Mouse (Mus musculus): ENCODE measurements at regions not wholly inside any gene's neighbourhood (a gene's known extent, or its start where the extent isn't known, plus 50 kb on each side); places are given as distances from the start of the nearest gene placed in this dataset.

DNA sequence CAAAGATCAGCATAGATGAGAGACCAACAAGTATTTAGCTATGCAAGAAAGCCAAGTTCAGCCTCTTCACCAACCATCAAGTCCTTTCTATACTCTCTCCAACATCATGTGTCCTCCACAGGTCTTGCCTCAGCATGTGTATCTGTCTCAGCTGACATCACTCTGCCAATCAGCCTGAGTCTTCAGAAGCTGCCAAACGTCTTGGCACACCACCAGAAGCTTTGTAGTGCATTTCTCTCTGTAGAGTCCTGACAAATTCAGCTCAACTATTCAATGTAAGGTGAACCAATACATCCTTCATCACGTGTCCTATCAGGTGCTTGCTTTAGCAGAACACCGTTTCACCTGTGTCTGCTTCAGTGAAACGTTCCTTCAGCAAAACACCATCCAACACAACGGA lies 462.4 kb upstream of the Kazn start:
- intact Hi-C loops (cut with DNase I), result no loop called here
- DNase-seq (ENCODE audit: low spot score in 2 of 2), result no peak

DNA sequence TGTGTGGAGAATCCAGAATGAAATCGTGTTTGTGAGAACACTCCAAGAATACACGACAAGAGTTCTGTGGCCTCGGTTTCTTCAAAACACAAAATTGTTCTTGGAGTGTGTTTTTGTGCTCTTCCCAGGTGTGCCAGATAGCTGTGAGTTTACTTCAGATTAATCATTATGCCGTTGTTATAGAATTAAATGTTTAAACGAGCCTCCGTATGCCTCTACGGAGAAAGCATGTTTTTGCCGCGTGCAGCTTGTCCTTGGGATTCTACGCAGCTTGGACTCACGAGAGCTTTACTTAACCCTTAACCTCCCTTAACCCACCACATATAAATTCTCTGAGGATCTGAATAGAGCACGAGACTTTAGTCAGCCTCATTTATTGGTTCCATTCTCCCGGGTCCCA lies 455.7 kb upstream of the Kazn start:
- intact Hi-C loops (cut with DNase I), result no loop called here
- DNase-seq (ENCODE audit: low spot score in 2 of 2), result no peak

DNA sequence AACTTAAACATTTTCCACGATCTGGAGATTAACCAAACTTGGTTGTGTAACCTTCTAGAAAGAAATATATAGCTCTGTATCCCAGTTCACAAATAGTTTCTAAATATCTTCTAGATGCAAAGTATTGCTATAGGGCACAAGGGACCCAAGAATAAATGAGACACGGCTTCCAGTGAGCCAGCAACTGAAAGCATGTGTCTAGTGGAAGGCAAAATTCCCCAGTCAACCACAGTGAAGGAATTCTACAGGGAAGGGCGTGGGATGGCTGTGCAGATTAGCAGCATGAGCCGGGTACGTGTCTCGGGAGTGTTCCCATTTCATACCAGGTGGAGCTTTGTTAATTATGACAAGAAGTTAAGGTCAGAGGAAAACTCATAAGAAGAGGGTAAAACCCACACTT lies 449.0 kb upstream of the Kazn start:
- intact Hi-C loops (cut with DNase I), result no loop called here
- no peak for DNase-seq (ENCODE audit: low spot score in 2 of 2)

DNA sequence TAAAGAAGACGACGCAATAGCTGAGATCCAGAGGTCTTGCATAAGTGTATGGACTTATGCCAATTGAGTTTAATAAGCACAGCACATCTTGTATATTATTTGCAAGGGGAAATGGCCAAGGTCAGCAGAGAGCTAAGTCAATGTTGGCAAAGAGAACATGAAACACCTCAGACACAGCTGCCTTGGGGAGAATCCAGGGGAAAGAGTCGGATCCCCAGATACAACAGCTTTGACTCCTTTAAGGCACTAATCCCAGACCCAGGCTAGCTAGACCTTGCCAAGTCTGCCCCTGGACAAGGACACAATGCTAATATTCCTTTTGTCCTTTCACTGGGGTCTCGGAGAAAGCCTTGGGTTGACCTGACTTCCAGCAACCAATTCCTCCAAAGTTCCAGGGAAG lies 438.2 kb upstream of the Kazn start:
- no peak for DNase-seq (ENCODE audit: low spot score in 2 of 2)
- intact Hi-C loops (cut with DNase I), result no loop called here

DNA sequence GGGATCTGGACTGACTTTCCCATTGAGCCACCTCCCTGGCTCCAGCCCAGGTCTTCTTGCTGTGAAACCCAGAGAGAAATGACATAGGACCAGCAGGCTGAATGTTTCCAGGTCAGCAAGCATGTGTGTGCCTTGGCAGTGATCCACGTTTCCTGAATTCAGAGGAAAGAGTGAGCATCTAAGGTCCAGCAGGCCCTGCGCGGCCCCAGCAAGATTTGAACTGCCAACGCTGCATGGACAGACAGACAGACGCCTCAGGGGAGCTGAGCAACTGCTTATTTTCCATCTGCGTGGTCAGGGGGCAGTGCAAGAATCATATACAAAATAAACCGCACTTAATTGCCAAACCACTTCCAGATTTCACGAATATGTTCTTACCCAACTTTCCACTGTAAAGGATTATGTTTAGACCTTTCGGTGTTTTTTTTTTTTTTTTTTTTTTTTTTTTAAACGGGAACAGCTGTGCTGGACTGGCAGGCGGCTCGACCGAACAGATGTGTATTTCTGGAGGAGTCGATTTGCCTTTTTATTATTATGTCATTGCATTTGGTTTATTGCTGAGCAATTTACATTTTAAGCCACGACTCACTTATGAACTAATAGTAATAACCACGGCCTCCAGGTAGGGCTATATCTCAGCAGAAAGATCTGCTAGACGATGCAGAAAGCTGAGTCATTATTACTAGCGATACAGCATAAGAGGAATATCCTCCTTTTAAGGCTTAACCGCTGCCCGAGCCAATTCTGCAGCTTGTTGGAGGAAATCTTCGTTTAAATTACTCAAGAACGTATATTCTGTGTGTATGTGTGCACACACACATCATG lies 435.7 kb upstream of the Kazn start:
- DNase-seq (ENCODE audit: low spot score in 2 of 2), result no peak
- intact Hi-C loops (cut with DNase I), result no loop called here

DNA sequence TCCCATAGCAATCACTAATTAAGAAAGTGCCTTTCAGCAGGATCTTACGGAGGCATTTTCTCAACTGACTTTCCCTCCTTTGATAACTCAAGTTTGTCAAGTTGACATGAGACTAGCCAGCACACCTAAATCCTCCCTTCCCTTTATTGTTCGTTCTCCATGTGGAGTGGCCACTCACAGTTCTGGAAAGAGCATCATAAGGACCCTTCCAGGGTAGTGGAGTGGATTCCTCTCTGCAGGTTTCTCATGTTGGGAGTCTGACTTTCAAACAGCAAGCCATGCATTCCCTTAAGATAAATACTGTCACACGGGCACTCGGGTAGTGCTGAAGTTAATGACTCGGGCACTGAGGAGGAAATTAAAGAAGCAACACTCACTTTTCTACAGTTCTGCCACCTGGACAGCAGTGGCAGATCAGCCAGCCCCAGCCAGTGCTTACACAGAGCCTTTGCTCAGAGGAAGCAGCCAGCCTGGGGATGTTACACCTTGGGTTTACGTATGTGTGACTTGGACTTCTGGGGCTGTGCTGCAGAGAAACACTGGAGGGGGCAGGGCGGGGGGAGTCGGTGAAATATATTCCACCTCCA lies 432.8 kb upstream of the Kazn start:
- intact Hi-C loops (cut with DNase I), result no loop called here
- DNase-seq (ENCODE audit: low spot score in 2 of 2), result no peak

DNA sequence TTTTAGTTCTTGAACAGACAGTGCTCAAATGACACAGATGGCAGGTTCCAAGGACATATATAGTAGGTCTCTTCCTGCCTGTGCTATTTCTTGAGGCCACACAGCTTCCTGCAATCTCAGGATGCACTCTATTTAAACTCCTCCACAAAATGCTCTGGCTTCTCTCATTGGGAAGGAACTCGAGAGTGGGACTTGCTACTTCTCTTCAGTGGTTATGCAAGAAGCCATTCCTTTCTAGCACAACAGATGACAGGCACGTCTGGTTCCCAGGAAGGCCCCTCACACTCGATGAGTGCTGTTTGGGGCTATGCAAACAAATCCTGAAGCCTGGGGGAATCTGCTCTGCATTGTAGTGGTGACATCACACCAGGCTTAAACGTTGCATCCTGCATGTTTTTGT lies 425.6 kb upstream of the Kazn start:
- intact Hi-C loops (cut with DNase I), result no loop called here
- DNase-seq (ENCODE audit: low spot score in 2 of 2), result peak; percentile 15 to 29

DNA sequence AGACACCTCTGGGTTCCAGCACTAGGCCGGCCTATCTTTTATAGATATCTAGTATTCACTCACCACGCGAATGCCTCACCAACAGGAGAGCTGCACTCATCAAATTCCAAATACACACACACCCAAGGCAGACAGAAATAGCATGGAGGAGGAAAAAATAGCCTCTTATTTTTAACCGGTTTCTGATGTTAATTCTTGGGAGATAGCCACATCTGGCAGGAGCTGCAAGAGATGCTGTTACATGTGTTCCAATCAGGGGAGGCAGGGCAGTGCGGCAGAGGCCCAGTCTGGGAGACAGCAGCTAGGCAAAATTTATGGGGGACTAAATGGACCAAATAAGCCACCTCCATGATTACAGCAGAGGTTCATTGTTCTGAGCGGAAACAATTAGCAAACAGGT lies 419.0 kb upstream of the Kazn start:
- DNase-seq (ENCODE audit: low spot score in 2 of 2), result no peak
- intact Hi-C loops (cut with DNase I), result no loop called here

DNA sequence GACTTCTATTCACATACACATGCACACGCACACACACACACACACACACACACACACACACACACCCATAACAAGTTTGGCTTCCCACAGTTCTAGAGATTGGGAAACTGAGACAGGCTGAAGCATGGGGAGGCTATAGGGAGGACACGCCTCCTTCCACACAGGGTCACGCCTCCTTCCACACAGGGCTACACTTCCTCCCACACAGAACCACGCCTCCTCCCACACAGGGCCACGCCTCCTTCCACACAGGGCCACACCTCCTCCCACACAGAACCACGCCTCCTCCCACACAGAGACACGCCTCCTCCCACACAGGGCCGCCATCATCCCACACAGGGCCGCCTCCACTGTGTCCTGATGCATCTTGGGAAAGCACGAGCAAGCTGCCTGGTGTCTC lies 401.9 kb upstream of the Kazn start:
- DNase-seq (ENCODE audit: low spot score in 2 of 2), result no peak
- intact Hi-C loops (cut with DNase I), result no loop called here

DNA sequence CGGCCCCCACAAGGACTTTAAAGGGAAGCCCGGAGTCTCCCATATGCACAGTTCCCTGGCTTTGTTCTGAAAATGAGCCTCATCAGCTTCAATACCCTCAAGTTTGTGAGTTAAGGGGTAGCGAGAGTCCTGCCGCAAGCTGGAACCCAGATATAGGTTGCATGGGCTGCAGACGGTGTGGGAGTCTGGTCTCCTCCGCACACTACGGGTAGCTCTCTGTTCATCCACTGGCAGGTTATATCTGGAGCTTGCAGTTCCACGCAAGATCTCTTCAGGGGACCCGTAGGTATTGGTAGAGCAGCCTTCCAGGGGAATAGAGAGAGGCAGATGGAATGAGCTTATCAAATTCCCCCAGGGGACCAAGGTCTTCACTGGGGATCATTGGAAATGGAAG lies 400.1 kb upstream of the Kazn start:
- intact Hi-C loops (cut with DNase I), result no loop called here
- peak; percentile 14 to 21 for DNase-seq (ENCODE audit: low spot score in 2 of 2)

DNA sequence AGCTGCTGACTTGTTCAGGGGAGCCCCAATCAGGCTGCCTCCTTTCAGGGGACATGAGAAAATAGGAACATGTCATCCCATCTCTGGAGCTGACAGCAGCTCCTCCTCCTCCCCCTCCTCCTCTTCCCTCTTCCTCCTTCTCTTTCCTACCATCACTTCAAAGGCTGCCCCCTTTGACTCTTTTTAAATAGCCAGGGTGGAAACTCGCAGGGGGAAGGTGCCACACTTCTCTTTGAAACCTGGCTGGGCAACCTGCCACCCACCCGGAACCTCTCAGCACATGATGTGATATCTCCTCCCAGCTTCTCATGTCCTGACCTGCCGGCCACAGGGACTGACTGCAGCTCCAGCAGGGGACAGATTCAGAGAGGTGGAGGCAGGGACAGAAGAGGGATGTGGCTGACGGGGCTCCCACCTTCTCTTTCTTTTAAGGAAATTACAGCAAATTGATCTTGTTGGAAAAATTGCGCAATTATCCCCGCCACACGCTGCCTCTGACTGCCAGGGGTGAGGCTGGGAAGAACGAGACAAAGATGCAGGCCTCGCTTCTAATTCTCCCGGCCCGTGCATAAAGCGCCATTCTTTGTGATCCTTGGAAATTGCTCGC lies 399.6 kb upstream of the Kazn start:
- no peak for DNase-seq (ENCODE audit: low spot score in 2 of 2)
- intact Hi-C loops (cut with DNase I), result no loop called here

DNA sequence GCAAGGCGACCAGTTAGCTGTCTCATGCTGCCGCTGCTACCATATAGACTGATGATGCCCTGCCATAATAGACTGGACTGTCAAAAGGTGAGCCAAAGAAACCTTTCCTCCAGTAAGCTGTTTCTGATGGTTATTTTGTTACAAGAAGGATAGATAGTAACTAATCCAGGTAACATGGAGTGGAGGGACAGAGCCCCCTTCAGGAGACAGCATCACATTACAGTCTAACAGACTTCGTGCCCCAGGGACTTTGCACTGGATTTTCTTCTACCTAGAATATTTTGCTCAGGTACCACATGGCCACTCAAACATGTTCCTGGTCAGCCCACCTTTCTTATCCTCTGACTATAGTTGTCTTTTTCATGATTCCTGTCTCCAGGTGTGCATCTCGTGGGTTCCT lies 398.9 kb upstream of the Kazn start:
- DNase-seq (ENCODE audit: low spot score in 2 of 2), result no peak
- intact Hi-C loops (cut with DNase I), result no loop called here

DNA sequence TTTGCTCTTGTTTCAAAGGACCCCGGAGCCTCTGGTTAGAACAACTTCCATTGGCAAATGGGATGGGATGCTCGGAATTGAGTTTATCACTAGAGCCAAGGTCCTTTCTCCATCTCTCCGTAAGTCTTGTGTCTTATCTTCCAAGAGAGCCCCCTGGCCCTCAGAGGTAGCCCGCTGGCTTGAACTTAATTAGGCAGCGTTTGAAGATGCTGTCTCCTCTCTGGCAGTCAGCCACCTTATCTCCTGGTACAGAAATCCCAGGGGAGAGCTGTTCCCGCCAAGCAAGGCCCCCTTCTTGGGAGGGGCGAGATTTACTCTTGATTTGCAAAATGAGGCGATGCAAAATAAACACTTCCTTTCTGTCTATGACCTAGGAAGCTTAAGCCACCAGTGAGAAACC lies 395.2 kb upstream of the Kazn start:
- DNase-seq (ENCODE audit: low spot score in 2 of 2), result no peak
- intact Hi-C loops (cut with DNase I), result no loop called here

DNA sequence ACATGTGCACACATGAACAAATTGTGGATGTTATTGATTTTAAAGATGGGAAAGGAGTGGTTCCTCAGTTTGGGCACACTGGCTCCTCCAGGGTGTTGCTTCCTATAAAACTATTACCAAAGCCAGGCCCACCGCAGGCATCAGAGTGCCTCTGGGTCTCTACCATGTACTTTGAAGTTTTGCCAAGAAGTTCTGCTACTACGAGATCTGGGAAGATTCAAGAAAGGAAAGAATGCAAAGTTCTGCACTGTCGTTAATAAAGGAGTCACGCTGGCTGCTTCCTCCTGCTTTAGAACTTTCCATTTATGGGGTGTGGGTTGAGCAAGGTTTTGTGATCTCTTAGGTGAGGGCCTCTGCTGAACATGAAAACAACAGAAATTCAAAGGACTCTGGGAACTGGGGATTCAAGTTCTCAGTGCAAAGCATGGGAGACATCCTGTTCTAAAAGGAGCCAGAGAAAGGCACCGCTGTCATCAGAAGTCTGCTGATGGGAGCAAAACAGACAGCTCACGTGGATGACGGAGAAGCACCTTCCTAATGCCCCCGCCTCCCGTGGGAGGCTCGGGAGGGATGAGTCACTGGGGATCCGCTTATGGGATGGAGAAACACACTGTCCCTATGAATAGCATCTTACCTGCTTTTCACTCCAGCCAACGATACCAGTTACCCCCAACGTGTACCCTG lies 394.6 kb upstream of the Kazn start:
- no peak for DNase-seq (ENCODE audit: low spot score in 2 of 2)
- intact Hi-C loops (cut with DNase I), result no loop called here

DNA sequence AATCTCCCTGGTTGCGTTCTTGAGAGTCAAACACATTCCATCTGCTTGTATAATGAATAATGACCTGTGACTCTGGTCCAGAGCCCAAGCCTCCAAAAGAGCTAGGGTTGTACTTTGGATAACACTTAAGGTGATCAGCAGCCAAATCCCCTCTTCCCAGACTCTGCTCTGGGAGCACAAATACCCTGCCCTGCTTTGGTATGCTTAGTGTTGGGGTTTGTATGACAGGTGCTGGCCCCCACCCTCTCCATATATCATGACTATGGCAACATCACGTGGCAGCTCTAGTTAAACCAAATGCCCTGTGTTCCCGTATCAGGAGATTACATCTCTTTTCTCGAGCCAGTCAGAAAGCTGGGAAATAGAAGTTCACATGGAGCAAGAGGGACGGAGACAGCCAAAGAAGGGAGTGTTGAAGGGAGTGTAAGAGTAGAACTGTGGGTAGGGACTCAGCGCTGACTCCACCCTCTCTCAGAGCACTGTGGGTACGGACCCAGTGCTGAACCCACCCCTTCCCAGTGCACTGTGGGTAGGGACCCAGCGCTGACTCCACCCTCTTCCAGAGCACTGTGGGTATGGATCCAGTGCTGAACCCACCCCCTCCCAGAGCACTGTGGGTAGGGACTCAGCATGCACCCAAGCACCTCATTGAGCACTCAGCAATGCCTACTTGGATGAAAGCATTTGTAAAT lies 387.4 kb upstream of the Kazn start:
- intact Hi-C loops (cut with DNase I), result no loop called here

DNA sequence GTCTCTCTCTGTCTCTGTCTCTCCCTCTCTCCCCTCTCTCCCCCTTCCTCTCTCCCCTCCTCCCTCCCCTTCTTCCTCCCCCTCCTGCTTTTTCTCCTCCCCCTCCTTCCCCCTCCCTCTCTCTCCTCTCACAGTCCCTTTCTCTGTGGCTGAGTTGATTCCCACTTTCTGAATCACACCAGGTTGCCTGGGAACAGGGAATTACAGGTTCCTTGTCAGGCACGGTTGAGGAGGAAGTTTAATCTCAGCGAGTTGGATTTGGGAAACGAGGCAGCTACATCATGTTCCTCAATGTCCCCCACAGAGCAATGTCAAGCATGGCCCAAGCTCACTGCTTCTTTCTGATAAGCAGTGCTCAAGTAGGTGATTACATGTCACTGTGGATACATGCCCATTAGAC lies 386.3 kb upstream of the Kazn start:
- no peak for DNase-seq (ENCODE audit: low spot score in 2 of 2)
- intact Hi-C loops (cut with DNase I), result no loop called here

More for the DNA sequence above, 387.4 kb upstream of the Kazn start:
- no peak for DNase-seq (ENCODE audit: low spot score in 2 of 2)

DNA sequence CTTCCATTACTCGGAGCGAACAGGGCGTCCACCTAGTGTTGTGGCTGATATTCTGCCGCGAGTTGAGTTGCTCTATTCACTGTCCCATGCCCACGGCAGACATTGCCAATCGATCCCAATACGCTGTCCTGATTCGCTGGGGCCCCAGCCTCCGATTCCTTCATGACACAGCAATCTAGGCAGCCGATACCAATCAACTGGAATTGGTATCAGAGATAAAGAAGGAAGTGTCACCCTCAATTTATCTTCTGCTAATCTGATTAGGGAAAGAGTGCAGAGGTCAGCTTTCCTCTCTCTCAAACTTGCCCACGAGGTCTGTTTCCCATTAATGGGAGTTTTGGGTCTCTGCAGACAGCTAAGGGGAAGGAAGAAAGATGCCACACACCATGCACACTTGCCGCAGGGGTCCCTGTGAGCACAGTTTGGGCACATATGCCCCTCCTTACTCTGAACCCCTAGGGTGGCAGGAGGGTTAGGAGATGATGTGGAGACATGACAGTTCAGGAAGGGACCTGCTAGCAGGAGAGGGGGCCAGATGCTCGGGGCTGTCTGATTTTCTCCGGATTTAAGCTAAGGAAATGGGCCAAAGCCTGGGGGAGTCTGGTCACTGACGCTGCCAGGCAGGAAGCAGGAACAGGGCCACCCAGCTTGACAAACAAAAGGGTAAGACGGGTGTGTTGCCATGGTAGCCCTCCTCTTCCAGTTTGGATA lies 383.1 kb upstream of the Kazn start:
- DNase-seq (ENCODE audit: low spot score in 2 of 2), result no peak

DNA sequence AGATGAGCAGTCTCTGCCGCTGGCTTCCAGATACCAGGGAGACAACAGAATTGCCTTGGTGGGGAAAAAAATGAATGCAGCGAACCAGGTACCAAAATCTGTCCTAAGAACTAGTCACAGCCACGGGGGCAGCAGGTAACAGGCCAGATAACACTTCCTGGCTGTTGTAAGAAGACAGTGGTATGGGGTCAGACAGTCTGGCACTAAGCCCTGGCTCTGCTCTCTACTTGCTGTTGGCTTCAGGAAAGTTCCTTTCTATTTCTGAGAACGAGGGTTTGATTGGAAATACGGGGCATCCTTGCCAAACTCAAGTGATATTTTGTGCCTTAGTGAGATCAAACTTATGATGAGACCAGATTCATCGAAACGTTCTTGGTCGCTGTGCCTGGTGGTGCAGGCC lies 380.2 kb upstream of the Kazn start:
- intact Hi-C loops (cut with DNase I), result no loop called here
- no peak for DNase-seq (ENCODE audit: low spot score in 2 of 2)

More for the DNA sequence above, 383.1 kb upstream of the Kazn start:
- intact Hi-C loops (cut with DNase I), result no loop called here

DNA sequence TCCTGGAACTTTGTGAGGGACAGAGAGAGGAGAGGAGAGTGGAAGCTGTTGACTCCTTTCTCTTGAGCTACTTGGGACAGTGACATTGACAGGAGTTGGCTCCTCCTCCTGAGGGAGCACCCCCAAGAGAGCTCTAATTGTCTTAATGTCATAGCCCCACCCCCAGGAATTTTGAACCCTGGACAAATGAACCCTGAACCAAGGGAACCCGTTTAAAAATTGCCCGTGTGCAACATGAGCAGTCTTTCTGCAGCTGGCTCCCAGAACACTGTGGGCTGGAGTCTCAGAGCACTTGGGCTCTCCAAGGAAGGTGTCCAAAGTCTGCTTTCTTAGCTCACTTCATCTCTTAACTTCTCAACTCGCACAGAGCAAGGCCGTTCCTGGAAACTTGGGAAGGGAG lies 379.6 kb upstream of the Kazn start:
- intact Hi-C loops (cut with DNase I), result no loop called here
- no peak for DNase-seq (ENCODE audit: low spot score in 2 of 2)

DNA sequence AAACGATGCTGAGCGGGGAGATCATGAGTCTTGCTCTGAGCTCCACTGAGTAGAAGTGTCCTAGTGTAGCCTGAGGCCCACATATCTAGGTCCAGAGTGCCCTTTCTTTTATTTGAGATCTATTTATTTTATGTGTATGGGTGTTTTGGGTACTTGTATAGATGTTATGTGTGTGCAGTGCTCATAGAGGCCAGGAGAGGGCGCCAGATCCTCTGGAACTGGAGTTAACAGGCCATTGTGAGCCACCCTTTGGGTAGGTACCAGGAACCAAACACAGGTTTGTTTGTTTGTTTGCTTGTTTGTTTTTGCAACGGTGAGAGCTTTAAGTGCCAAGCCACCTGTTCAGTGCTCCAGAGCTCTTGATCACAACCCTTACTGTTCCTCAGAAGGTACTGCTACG lies 378.5 kb upstream of the Kazn start:
- intact Hi-C loops (cut with DNase I), result no loop called here
- no peak for DNase-seq (ENCODE audit: low spot score in 2 of 2)

Measured in left cerebral cortex, postnatal 36 days (tissue).